Mouse (Mus musculus) heart, postnatal 25 days (tissue): Measurements from ENCODE around the gene Siah2. TPM values are rescaled to one million over a fixed set of nuclear protein-coding genes. Genes with fewer than 3 reads are reported as not detected.

Experiments used
- DNase-seq: peaks from one replicate; pipeline ENCODE4 v3.0.0; 2022; ENCODE audit warnings: low spot score
- intact Hi-C: fragments of 180-260 bp; cut with DNase I; formaldehyde crosslinking; loops from one replicate; pipeline ENCODE4 v1.15.1; 2025
- total RNA-seq, 2 experiments: library from RNA; stranded (reverse); gene quantifications; 2 replicates each; pipeline ENCODE4 v1.2.3; 2021

The Siah2 gene
- total RNA-seq, 2 experiments from 2014 or later, result 8.4 to 11.5 TPM

DNA sequence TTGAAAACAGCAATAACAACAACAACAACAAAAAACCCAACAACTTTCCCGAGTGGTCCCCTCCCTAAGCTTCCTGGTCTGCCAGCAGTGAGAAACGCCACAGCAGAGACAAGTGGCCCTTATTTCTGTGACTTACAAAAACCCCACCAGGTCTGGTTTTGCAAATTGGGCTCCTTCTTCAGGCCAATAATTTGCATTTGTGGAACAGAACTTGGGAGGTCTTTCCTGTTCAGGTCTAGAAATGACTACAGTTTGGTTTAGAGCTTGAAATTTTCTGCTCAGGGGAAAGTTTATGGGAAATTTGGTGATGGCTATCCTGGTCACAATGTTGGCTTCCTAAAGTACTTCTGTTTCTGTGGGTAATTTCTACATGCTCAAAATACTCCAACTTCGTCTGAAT, 4.6 kb upstream of the Siah2 start:
- intact Hi-C loops, result no loop called here
- DNase-seq, result no peak

DNA sequence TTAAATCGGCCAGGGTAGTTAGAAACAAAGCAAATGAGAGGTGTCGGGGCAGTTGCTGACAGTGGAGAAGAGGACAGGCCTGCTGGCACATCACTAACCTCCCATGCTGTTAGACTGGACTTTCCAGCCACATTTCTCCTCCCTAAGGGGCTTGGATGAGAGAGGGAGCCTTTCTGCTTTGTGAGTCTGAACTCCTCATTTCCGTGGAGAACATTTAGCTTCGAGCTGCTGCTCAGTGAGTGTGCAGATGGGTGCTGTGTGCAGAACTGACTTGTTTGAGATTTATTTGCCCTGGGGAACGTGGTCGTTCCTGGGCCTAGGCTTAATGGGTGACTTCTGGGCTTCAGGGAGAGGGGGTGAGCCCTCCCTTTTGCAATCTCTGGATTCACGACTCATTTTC, 3.3 kb upstream of the Siah2 start:
- intact Hi-C loops, result no loop called here
- no peak for DNase-seq

DNA sequence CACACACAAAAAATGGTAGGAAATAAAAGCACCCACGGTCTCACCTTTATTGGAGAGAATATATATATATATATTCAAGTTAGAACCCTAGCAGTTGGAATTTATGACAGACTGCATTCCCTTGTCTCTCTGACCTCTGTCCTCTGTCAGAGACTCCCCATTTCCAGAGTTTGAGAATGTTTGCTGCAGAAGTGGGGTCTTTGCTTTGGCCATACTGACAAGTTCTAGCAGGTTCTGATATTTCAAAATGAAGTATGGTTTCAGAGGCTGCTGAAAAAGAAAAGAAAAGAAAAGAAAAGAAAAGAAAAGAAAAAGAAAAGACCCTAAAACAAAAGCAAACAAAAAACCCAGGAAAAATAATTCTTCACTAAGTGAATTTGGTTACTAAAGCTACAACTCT, 2.8 kb upstream of the Siah2 start:
- intact Hi-C loops, result no loop called here
- no peak for DNase-seq

GRCm38 (mm10) chr3:58693331-58693730, 1.1 kb upstream of the Siah2 start:
- intact Hi-C loops, result loop anchor here (5.0 kb wide), 2 partner anchors 116 to 276 kb away; partner anchors contain the start of gene Selenot
- no peak for DNase-seq

- DNase-seq, result peak; percentile 9
- intact Hi-C loops, result loop anchor here (5.0 kb wide), 2 partner anchors 114 to 274 kb away; partner anchors contain the start of gene Selenot
Measured at GRCm38 (mm10) chr3:58691374-58691939, 743 bp downstream of the Siah2 start.

DNA sequence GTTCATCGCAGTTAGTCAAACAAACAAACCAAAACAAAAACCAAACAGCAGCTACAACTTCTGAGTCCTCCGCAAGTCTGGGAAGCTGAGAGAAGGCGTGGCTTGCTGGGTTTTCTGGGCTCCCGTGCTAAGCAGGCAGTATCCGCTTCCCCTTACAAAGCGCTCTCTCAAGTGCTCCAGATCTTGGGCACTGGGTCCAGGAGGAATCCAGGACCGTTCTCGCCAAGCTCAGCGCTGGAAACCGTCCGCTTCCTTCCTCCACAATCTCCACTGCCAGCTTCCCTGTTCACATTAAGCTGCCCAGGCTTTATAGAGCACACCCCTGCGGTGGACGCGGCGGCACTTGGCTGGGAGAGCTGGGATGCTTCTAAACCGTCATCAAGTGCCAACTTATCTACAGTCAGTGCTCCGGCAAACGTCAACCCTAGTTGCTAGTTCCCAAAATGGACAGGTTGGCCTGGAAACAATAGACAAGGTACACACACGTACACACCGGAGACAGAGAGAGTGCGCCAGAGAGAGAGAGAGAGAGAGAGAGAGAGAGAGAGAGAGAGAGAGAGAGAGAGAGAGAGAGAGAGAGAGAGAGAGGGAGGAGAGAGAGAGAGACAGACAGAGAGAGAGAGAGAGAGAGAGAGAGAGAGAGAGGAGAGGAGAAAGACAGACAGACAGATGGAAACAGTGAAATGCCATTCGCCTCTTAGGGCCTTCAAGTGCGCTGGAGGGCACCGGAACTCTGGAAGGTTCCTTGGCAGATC, 1.4 kb downstream of the Siah2 start:
- intact Hi-C loops, result loop anchor here (5.0 kb wide), 2 partner anchors 113 to 273 kb away; partner anchors contain the start of gene Selenot
- DNase-seq, result peak; percentile 47

DNA sequence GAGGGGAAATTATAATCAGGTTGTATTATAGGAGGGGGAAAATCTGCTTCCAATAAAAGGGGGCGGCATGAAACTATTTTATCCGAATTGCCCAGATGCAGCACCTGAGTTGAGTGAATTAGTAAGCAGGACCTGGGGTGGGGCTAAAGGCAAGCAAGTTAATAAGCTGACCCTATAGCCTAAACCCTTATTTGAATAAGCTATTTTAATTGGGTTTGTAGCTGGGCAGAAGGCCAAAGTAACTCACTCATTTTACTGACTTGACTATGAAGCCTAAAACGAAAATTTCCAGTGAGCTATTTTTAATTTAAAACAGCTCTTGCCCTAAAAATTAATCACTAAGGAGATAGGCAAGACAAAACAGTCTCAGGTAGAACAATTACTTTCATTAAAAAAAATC, 2.5 kb downstream of the Siah2 start:
- no peak for DNase-seq
- intact Hi-C loops, result loop anchor here (5.0 kb wide), 2 partner anchors 112 to 272 kb away; partner anchors contain the start of gene Selenot

DNA sequence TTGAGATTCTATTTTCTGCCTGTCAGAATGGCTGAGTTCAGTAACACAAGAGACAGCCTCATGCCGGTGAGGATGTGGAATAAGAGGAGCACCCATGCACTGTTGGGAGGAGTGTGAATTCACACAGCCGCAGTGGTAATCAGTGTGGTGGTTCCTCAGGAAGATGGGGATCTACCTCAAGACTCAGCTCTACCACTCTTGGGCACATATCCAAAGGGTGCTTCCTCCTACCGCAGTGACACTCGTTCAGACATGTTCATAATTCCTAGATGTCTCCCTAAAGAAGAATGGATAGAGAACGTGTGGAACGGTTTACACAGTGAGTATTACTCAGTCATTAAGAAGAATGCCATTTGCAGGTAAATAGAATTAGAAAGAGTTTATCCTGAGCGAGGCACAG, 3.1 kb downstream of the Siah2 start:
- intact Hi-C loops, result no loop called here
- no peak for DNase-seq

GRCm38 (mm10) chr3:58688551-58688950, 3.6 kb downstream of the Siah2 start:
- DNase-seq, result no peak
- intact Hi-C loops, result no loop called here

- intact Hi-C loops, result no loop called here
- no peak for DNase-seq
Measured at GRCm38 (mm10) chr3:58686922-58687284, 5.3 kb downstream of the Siah2 start.

DNA sequence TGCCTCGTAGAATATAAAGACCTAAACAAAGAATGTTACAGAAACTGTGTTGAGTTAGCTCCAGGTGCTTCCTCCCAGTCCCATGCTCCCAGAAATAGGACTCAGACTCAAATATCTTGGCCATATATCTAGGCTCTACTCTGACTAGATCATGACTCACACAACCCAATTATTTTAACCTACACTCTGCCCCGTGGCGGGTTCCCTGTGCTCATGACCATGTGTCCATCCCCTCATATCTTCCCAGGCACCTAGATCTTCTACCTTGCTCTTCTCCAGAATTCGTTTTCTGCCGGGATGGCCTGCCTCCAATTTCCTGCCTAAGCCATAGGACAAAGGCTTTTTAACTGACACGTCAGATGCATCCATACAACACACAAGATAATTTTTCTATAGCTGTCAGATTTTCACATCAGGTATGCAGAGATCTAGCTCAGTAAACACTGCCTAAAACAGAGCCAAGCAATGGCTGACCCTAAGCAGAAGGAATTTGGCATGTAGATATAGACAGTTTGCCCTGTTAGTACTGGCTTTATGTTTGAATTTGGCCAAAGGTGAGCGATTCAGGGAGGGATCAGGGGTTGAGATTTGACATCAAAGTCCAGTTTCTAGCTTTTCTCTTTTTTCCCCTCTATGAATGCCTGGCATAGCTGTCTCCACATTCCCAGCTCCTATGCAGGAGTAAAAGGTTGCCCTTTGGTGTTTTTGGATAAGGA, 5.8 kb downstream of the Siah2 start:
- DNase-seq, result no peak
- intact Hi-C loops, result no loop called here

DNA sequence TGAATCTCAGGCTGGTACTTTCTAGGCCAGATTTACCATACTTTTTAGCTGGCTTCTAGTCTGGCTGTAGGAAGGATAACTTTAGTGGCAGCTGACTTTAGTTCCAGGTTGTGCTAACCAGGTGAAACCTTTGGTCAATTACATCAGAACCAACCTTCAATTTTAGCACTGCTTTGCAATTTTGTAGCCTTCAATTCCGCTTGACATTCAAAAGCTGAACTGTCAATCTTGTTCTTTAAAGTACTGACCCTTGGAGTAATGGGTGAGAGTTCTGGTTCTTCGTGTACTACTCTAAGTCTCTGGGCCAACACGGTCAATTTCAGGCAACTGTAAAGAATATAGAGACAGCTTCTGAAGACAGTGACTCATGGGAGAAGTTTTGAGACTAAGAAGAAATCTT, 6.8 kb downstream of the Siah2 start:
- intact Hi-C loops, result no loop called here
- no peak for DNase-seq

DNA sequence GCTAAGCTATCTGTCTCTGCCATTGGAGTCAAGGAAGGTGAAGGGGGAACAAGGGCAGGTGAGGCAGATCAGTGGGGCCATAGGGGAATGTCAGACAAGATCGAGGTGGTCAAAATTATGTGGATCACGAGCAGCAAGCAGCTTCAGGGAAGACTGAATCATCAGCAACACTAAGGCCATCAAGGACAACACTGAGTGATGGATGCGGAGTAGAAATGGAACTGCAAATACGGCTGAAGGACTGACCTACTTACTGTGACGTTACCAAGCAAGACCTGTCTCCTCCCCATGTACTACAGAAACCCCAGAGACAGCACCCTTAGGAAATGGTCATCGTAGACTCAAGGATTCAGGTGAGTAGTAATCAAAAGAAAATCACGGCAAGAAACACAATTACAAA, 8.9 kb downstream of the Siah2 start:
- DNase-seq, result no peak
- intact Hi-C loops, result no loop called here

GRCm38 (mm10) chr3:58682336-58682735, 9.9 kb downstream of the Siah2 start:
- intact Hi-C loops, result no loop called here
- no peak for DNase-seq

GRCm38 (mm10) chr3:58681831-58682230, 10.4 kb downstream of the Siah2 start:
- no peak for DNase-seq
- intact Hi-C loops, result no loop called here

DNA sequence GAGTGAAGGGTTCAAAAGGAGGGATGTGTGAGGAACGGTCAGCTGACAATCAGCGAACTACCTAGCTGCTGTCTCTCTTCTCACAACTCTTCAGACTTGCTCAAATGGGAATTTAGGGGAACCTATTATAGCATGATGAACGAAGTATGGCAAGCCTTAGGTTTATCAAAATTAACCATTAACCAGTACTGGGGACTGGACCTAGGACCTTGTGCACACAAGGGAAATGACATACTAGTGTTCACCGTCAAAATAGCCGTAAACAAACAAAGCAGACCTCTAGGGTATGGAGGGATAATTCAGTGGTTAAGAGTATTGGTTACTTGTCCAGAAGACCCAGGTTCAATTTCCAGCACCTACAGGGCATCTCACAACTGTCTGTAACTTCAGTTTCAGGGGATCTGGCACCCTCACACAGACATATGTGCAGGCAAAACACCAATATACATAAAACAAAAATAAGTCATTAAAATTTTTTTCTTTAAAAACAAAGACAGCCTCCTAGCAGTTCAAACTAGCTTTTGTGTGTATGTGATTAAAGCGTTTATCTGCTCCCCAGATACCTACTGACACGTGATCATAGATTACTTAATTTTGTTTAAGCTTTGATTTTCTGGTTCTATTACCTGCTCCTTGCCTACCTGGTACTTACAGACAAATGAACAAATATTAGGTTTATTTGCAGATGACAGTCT, 11.1 kb downstream of the Siah2 start:
- intact Hi-C loops, result no loop called here
- no peak for DNase-seq

- no peak for DNase-seq
- intact Hi-C loops, result no loop called here
Measured at GRCm38 (mm10) chr3:58679996-58680395, 12.2 kb downstream of the Siah2 start.

DNA sequence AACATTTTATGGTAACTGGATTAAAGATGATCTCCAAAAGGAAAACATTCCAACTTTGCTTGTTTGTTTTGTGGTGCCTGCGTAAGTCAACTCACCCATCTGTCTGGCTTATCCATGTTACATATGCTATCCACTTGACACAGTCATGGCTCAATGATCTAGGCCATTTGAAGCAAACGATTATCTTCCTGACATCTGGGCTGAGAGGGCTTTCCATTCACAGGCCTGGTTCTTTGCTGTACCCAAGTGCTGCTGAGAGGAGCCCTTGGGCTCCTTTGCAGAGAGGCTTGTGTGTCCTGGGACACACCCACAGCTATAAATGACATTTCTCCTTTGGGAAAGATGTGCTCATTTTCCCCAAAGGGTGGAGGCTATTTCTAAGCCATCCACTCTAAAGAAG, 13.3 kb downstream of the Siah2 start:
- intact Hi-C loops, result no loop called here
- no peak for DNase-seq

- intact Hi-C loops, result no loop called here
- no peak for DNase-seq
Measured at GRCm38 (mm10) chr3:58678384-58678783, 13.8 kb downstream of the Siah2 start.

DNA sequence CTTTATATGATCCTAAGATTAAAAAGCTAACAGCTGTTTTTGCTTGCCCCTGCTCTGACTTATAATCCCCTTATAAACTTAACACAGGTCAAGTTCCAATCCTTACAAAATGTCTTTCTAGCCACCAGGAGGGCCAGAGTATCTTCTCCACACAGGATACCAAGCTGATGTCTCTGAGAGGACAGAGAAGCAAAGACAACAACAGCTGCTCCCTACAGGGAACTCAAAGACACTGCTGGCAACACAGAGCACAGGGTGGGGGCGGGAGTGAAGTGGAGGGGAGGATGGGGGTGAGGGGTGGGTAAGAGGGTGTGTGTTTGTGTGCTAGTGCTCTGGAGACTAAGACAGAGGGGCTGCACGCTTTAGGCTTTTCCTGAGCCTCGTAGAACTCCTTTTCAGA, 14.6 kb downstream of the Siah2 start:
- no peak for DNase-seq
- intact Hi-C loops, result no loop called here

DNA sequence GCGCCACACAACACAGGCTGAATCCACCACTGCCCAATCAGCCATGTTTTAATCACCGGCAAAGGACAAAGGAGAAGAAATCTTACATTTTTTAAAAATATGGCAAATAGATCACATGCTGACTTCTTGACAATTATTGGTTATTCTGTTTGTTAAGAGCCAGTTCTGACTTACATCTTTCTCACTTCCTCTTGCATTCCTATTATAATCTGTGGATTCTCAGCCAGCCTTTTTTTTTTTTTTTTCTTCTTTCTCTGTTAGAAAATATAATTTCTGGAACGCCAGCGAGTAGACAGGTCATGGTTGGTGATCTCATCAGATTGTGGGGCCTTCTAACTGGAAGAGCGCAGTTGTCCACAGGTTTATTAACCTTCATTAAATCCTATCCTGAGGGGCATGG, 18.9 kb downstream of the Siah2 start:
- intact Hi-C loops, result no loop called here
- DNase-seq, result no peak
